Mouse (Mus musculus): Measurements from ENCODE around the gene Mxd4.

GRCm38 (mm10) chr5:34216025-34216424 lies 28.5 kb upstream of the Mxd4 start:
- TF ChIP-seq CTCF (IDR thresholded peaks at IDR 0.05; ENCODE audit: low read depth, low read length) (no peak), POLR2A (IDR thresholded peaks at IDR 0.05; ENCODE audit: extremely low read depth, insufficient read depth, low read length) (no peak)

Data from liver, adult 2 months (tissue).